Mouse (Mus musculus): ENCODE measurements around the gene Rnf32. TPM values are rescaled to one million over a fixed set of nuclear protein-coding genes. Genes with fewer than 3 reads are reported as not detected.

Gene Rnf32
- polyA plus RNA-seq, 1 experiment: 2.6 TPM

- no peak overlapping the region for H3K27ac ChIP-seq (ENCODE audit: insufficient read depth, low read length)
- H3K4me3 ChIP-seq (ENCODE audit: insufficient read depth, low read length): no peak overlapping the region
- TF ChIP-seq POLR2A (IDR thresholded peaks at IDR 0.05; ENCODE audit: low read depth, low read length): no peak
- no peak for TF ChIP-seq CTCF (IDR thresholded peaks at IDR 0.05; ENCODE audit: borderline replicate concordance, insufficient read depth, low read length)
- H3K4me1 ChIP-seq (ENCODE audit: control insufficient read depth, insufficient read depth, low read length): no peaks in the 10 kb centered on the region; the same call in 1 of the 2 replicates
These were observed 3.2 kb downstream of the Rnf32 start for GRCm38 (mm10) chr5:29198960-29199488.

DNA sequence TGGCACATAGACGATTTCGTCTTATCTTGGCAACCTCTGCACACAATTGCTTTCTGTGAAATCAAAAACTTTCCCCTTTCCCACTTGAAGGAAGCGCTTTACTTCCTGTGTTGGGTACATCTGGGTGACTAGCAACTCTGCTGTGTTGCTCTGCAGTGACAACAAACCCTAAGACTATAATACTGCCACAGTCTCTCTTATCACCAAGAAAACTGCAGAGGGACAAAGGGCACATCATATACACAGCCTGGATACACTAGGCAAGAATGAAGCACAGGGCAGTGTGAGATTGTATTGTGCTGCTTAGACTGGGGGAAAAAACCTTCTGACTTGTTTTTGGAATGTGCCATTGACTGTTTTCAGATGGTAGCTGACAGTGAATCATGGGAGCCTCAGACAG, 4.1 kb downstream of the Rnf32 start:
- TF ChIP-seq CTCF (IDR thresholded peaks at IDR 0.05; ENCODE audit: borderline replicate concordance, insufficient read depth, low read length) (no peak), POLR2A (IDR thresholded peaks at IDR 0.05; ENCODE audit: low read depth, low read length) (no peak)

DNA sequence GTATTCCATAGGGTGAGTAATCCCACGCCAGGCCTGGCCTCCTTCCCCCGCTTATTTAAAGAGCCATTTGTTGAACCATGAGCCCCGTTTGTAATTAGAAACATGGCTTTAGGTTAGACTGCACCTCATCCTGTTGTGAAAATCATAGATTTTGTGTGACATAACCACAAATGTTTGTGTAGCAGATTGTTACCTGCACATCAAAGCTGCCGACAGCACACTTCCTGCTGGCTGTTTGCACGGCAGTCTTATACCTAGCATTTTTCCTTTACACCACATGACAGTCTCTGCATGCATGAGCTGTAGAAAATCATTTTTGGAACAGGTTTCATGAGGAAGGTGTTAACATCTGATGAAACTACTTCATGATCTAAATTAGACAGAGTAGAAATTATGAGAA, 9.9 kb downstream of the Rnf32 start:
- no peaks in the 10 kb centered on the region for H3K4me1 ChIP-seq (ENCODE audit: control insufficient read depth, insufficient read depth, low read length)
- no peak overlapping the region for H3K4me3 ChIP-seq (ENCODE audit: insufficient read depth, low read length)
- no peak overlapping the region for H3K27ac ChIP-seq (ENCODE audit: insufficient read depth, low read length)
- TF ChIP-seq POLR2A (IDR thresholded peaks at IDR 0.05; ENCODE audit: low read depth, low read length) (no peak), CTCF (IDR thresholded peaks at IDR 0.05; ENCODE audit: borderline replicate concordance, insufficient read depth, low read length) (no peak)

More for the DNA sequence above, 4.1 kb downstream of the Rnf32 start:
- Histone ChIP-seq H3K27ac (ENCODE audit: insufficient read depth, low read length) (no peak overlapping the region), H3K4me1 (ENCODE audit: control insufficient read depth, insufficient read depth, low read length) (no peaks in the 10 kb centered on the region; the same call in 1 of the 2 replicates), H3K4me3 (ENCODE audit: insufficient read depth, low read length) (no peak overlapping the region)

DNA sequence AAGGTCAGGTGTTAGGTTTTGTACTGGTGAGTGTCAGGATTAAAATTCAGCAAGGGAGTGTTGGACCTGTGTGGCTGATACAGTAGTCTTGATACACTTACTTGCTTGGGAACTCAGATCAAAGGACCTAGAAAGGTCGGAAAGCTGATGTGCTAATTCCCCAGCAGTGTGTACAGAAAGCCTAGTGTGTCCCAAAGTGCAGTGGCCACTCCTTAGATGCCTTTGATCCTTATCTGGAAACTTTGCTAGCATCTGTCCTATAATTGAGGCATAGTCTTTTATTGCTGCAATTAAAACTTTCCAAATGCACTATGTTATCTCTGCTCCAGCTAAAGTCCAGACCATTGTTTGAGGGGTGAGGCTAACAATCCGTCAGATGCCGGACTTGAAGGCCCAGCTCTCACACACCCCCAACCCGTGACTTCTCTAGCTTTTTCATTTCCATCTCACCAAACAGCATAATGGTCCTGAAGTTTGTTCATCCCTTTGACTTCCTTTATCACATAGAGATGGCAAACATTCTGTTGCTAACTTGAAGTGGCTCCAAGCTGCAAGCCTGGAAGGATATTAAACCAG, 16.3 kb downstream of the Rnf32 start:
- Histone ChIP-seq H3K27ac (ENCODE audit: insufficient read depth, low read length) (no peak overlapping the region), H3K4me3 (ENCODE audit: insufficient read depth, low read length) (no peak overlapping the region), H3K4me1 (ENCODE audit: control insufficient read depth, insufficient read depth, low read length) (no peaks in the 10 kb centered on the region)
- TF ChIP-seq CTCF (IDR thresholded peaks at IDR 0.05; ENCODE audit: borderline replicate concordance, insufficient read depth, low read length) (no peak), POLR2A (IDR thresholded peaks at IDR 0.05; ENCODE audit: low read depth, low read length) (no peak)

- H3K4me1 ChIP-seq (ENCODE audit: control insufficient read depth, insufficient read depth, low read length): no peaks in the 10 kb centered on the region
- no peak overlapping the region for H3K27ac ChIP-seq (ENCODE audit: insufficient read depth, low read length)
- H3K4me3 ChIP-seq (ENCODE audit: insufficient read depth, low read length): no peak overlapping the region
- TF ChIP-seq POLR2A (IDR thresholded peaks at IDR 0.05; ENCODE audit: low read depth, low read length): no peak
- no peak for TF ChIP-seq CTCF (IDR thresholded peaks at IDR 0.05; ENCODE audit: borderline replicate concordance, insufficient read depth, low read length)
These were observed 22.2 kb downstream of the Rnf32 start for GRCm38 (mm10) chr5:29217997-29218396.

DNA sequence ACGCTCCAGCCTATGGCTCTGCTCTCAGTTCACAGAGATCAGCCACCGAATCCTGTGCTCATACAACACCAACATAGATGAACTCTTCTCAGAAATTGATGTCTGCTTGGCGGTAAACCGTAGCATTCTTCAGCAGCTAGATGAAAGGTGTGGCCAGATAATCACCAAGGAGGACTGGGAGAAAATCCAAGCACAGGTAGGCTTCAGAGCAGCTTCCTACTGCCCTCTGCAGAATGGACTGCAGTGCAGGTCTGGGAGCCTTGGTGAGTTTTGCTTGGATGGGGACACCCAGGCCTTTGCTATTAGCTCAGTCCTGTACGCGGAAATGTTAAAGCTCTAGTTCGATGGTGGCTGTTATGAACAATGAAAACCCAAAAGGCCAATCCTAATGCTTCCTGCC, 28.3 kb downstream of the Rnf32 start:
- H3K4me1 ChIP-seq (ENCODE audit: control insufficient read depth, insufficient read depth, low read length): no peaks in the 10 kb centered on the region
- no peak overlapping the region for H3K27ac ChIP-seq (ENCODE audit: insufficient read depth, low read length)
- TF ChIP-seq CTCF (IDR thresholded peaks at IDR 0.05; ENCODE audit: borderline replicate concordance, insufficient read depth, low read length): no peak
- no peak overlapping the region for H3K4me3 ChIP-seq (ENCODE audit: insufficient read depth, low read length)

- Histone ChIP-seq H3K27ac (ENCODE audit: insufficient read depth, low read length) (no peak overlapping the region), H3K4me1 (ENCODE audit: control insufficient read depth, insufficient read depth, low read length) (no peaks in the 10 kb centered on the region), H3K4me3 (ENCODE audit: insufficient read depth, low read length) (no peak overlapping the region)
- no peak for TF ChIP-seq POLR2A (IDR thresholded peaks at IDR 0.05; ENCODE audit: low read depth, low read length)
- no peak for TF ChIP-seq CTCF (IDR thresholded peaks at IDR 0.05; ENCODE audit: borderline replicate concordance, insufficient read depth, low read length)
These were observed 34.7 kb downstream of the Rnf32 start for GRCm38 (mm10) chr5:29230481-29230880.

DNA sequence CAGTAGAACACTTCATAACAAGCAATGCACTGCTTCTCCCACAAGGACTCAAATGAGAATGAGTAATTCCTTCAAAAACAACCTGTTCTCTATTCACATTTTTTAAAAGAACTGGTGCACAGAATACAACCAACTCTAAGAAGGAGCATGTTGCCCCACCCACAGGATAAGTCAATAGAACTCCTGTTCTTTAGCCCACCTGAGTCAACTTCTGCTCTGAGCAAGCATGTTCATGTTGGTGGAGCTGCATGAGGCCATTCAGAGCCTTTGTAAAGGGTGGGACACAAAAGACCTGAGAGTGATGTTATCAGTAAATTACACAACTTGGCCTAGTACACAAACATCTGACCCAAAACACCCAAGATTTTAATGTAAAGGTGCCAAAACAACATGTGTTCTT, 42.6 kb downstream of the Rnf32 start:
- H3K4me1 ChIP-seq (ENCODE audit: control insufficient read depth, insufficient read depth, low read length): no peaks in the 10 kb centered on the region

DNA sequence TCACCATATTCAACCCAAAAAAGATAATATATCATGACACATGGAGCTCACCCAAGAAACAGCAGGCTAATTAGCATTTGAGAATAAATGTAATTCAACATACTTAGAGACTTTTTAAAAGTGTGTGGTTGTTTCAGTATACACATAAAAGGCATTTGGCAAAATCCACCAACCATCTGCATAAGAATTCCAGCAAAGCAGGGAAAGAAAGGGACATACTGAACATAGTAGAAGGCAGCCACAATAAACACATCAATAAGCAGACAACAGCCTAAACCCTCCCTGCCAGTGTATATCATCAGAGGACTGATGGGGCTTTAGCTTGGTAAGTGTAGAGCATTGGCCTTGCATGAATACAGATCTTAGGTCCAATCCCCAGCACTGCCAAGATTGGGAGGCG, 49.0 kb downstream of the Rnf32 start:
- TF ChIP-seq CTCF (IDR thresholded peaks at IDR 0.05; ENCODE audit: borderline replicate concordance, insufficient read depth, low read length): no peak
- TF ChIP-seq POLR2A (IDR thresholded peaks at IDR 0.05; ENCODE audit: low read depth, low read length): no peak
- Histone ChIP-seq H3K4me1 (ENCODE audit: control insufficient read depth, insufficient read depth, low read length) (no peaks in the 10 kb centered on the region), H3K27ac (ENCODE audit: insufficient read depth, low read length) (no peak overlapping the region), H3K4me3 (ENCODE audit: insufficient read depth, low read length) (no peak overlapping the region)

More for the DNA sequence above, 42.6 kb downstream of the Rnf32 start:
- Histone ChIP-seq H3K4me3 (ENCODE audit: insufficient read depth, low read length) (no peak overlapping the region), H3K27ac (ENCODE audit: insufficient read depth, low read length) (no peak overlapping the region)
- no peak for TF ChIP-seq CTCF (IDR thresholded peaks at IDR 0.05; ENCODE audit: borderline replicate concordance, insufficient read depth, low read length)
- TF ChIP-seq POLR2A (IDR thresholded peaks at IDR 0.05; ENCODE audit: low read depth, low read length): no peak

DNA sequence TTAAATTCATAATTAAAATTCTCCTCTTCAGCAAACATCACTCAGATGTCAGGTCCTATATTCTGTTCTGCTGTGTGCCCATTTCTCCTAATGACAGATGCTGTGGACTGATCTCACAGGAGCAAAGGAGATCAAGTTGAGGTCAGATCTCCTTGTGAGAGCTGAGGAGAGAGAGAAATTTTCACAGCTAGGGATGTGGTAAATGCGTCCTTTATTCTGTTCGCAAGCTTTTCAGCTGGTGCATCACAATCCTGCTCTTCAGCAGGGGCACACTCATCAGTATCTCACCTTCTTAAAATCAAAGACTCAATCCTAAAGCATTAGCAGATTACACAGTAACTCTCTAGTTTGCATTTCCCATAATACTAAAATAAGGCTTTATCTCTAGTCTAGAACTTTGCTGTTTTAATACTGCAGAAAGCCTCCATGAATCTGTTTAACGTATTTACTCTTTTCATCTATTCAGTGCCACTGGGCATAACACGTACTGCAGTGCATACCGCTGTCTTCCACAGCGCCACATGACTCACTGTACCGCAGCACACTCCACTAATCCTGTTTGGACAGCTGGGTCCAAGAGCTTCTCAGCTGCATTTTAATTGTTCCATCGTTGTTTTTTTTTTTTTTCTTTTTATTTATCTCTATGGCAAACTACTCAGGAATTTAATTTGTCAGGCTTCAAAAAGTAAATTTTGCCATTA, 55.2 kb downstream of the Rnf32 start:
- no peak overlapping the region for H3K4me3 ChIP-seq (ENCODE audit: insufficient read depth, low read length)
- no peak for TF ChIP-seq CTCF (IDR thresholded peaks at IDR 0.05; ENCODE audit: borderline replicate concordance, insufficient read depth, low read length)
- no peak overlapping the region for H3K27ac ChIP-seq (ENCODE audit: insufficient read depth, low read length)
- H3K4me1 ChIP-seq (ENCODE audit: control insufficient read depth, insufficient read depth, low read length): no peaks in the 10 kb centered on the region
